Mouse (Mus musculus): Measurements from ENCODE around the gene Hydin. TPM values are rescaled to one million over a fixed set of nuclear protein-coding genes. Genes with fewer than 3 reads are reported as not detected.
A peak's percentile ranks its signal among the peaks of the same experiment; 100 is the strongest.

Hydin gene
- polyA plus RNA-seq, 1 experiment, result 0.70 TPM

- no peaks in the 10 kb centered on the region for H3K27me3 ChIP-seq (ENCODE audit: control insufficient read depth, insufficient read depth, low read length)
- TF ChIP-seq CTCF (IDR thresholded peaks at IDR 0.05; ENCODE audit: borderline replicate concordance, insufficient read depth, low read depth, low read length) (no peak), POLR2A (IDR thresholded peaks at IDR 0.05; ENCODE audit: borderline replicate concordance, insufficient read depth, low read length) (no peak)
- H3K27ac ChIP-seq (ENCODE audit: insufficient read depth, low read length), result no peak overlapping the region
- H3K4me3 ChIP-seq (replicated peaks; ENCODE audit: insufficient read depth, low read depth, low read length), result no peak overlapping the region
- WGBS, result 93% methylated on average over 6 of the region's 6 CpGs
- DNase-seq, result no peak
- peaks cover 6% of the 10 kb centered on the region for H3K4me1 ChIP-seq (ENCODE audit: control insufficient read depth, insufficient read depth, low read length)
These were observed 19.5 kb upstream of the Hydin start for GRCm38 (mm10) chr8:110247238-110247637.

- Histone ChIP-seq H3K27ac (ENCODE audit: insufficient read depth, low read length) (no peak overlapping the region), H3K4me3 (replicated peaks; ENCODE audit: insufficient read depth, low read depth, low read length) (no peak overlapping the region), H3K4me1 (ENCODE audit: control insufficient read depth, insufficient read depth, low read length) (no peaks in the 10 kb centered on the region), H3K27me3 (ENCODE audit: control insufficient read depth, insufficient read depth, low read length) (no peaks in the 10 kb centered on the region)
- WGBS, result 64% methylated on average over 4 of the region's 4 CpGs
- no peak for DNase-seq
- TF ChIP-seq CTCF (IDR thresholded peaks at IDR 0.05; ENCODE audit: borderline replicate concordance, insufficient read depth, low read depth, low read length) (no peak), POLR2A (IDR thresholded peaks at IDR 0.05; ENCODE audit: borderline replicate concordance, insufficient read depth, low read length) (no peak)
These were observed 12.8 kb upstream of the Hydin start for GRCm38 (mm10) chr8:110253986-110254385.

- Histone ChIP-seq H3K27ac (ENCODE audit: insufficient read depth, low read length) (no peak overlapping the region), H3K27me3 (ENCODE audit: control insufficient read depth, insufficient read depth, low read length) (no peaks in the 10 kb centered on the region), H3K4me3 (replicated peaks; ENCODE audit: insufficient read depth, low read depth, low read length) (no peak overlapping the region), H3K4me1 (ENCODE audit: control insufficient read depth, insufficient read depth, low read length) (peaks cover 4% of the 10 kb centered on the region)
- 69% methylated on average over 11 of the region's 11 CpGs for WGBS
- DNase-seq, result no peak
- no peak for TF ChIP-seq CTCF (IDR thresholded peaks at IDR 0.05; ENCODE audit: borderline replicate concordance, insufficient read depth, low read depth, low read length)
- TF ChIP-seq POLR2A (IDR thresholded peaks at IDR 0.05; ENCODE audit: borderline replicate concordance, insufficient read depth, low read length), result no peak
These were observed 926 bp upstream of the Hydin start for GRCm38 (mm10) chr8:110265796-110266305.

- H3K4me3 ChIP-seq (replicated peaks; ENCODE audit: insufficient read depth, low read depth, low read length), result no peak overlapping the region
These were observed 491 bp downstream of the Hydin start for GRCm38 (mm10) chr8:110267268-110267667.

GRCm38 (mm10) chr8:110270659-110271058 lies 3.9 kb downstream of the Hydin start:
- no peak for TF ChIP-seq POLR2A (IDR thresholded peaks at IDR 0.05; ENCODE audit: borderline replicate concordance, insufficient read depth, low read length)
- Histone ChIP-seq H3K27me3 (ENCODE audit: control insufficient read depth, insufficient read depth, low read length) (no peaks in the 10 kb centered on the region), H3K4me1 (ENCODE audit: control insufficient read depth, insufficient read depth, low read length) (peaks cover 4% of the 10 kb centered on the region), H3K27ac (ENCODE audit: insufficient read depth, low read length) (no peak overlapping the region), H3K4me3 (replicated peaks; ENCODE audit: insufficient read depth, low read depth, low read length) (no peak overlapping the region)
- WGBS, result 18% methylated on average over 4 of the region's 4 CpGs
- DNase-seq, result peak; percentile 53 to 75

More at GRCm38 (mm10) chr8:110267268-110267667, 491 bp downstream of the Hydin start:
- Histone ChIP-seq H3K27me3 (ENCODE audit: control insufficient read depth, insufficient read depth, low read length) (no peaks in the 10 kb centered on the region), H3K4me1 (ENCODE audit: control insufficient read depth, insufficient read depth, low read length) (peaks cover 4% of the 10 kb centered on the region), H3K27ac (ENCODE audit: insufficient read depth, low read length) (no peak overlapping the region)
- TF ChIP-seq CTCF (IDR thresholded peaks at IDR 0.05; ENCODE audit: borderline replicate concordance, insufficient read depth, low read depth, low read length) (no peak), POLR2A (IDR thresholded peaks at IDR 0.05; ENCODE audit: borderline replicate concordance, insufficient read depth, low read length) (no peak)
- WGBS, result 27% methylated on average over 12 of the region's 12 CpGs
- no peak for DNase-seq

- Histone ChIP-seq H3K4me1 (ENCODE audit: control insufficient read depth, insufficient read depth, low read length) (peaks cover 4% of the 10 kb centered on the region; the same call in 1 of the 2 replicates), H3K27me3 (ENCODE audit: control insufficient read depth, insufficient read depth, low read length) (no peaks in the 10 kb centered on the region), H3K27ac (ENCODE audit: insufficient read depth, low read length) (no peak overlapping the region), H3K4me3 (replicated peaks; ENCODE audit: insufficient read depth, low read depth, low read length) (no peak overlapping the region)
- no peak for DNase-seq
- TF ChIP-seq CTCF (IDR thresholded peaks at IDR 0.05; ENCODE audit: borderline replicate concordance, insufficient read depth, low read depth, low read length), result no peak; the same call in 1 of the 2 replicates
- 61% methylated on average over 2 of the region's 2 CpGs for WGBS
These were observed 6.6 kb downstream of the Hydin start for GRCm38 (mm10) chr8:110273394-110273793.

- Histone ChIP-seq H3K4me1 (ENCODE audit: control insufficient read depth, insufficient read depth, low read length) (peaks cover 2% of the 10 kb centered on the region; the same call in 1 of the 2 replicates), H3K27ac (ENCODE audit: insufficient read depth, low read length) (no peak overlapping the region), H3K4me3 (replicated peaks; ENCODE audit: insufficient read depth, low read depth, low read length) (no peak overlapping the region), H3K27me3 (ENCODE audit: control insufficient read depth, insufficient read depth, low read length) (no peaks in the 10 kb centered on the region)
- no peak for DNase-seq
- 62% methylated on average over 21 of the region's 21 CpGs for WGBS
- TF ChIP-seq POLR2A (IDR thresholded peaks at IDR 0.05; ENCODE audit: borderline replicate concordance, insufficient read depth, low read length) (no peak), CTCF (IDR thresholded peaks at IDR 0.05; ENCODE audit: borderline replicate concordance, insufficient read depth, low read depth, low read length) (no peak)
These were observed 8.9 kb downstream of the Hydin start for GRCm38 (mm10) chr8:110275465-110276258.

GRCm38 (mm10) chr8:110276259-110276560 lies 9.4 kb downstream of the Hydin start:
- no peaks in the 10 kb centered on the region for H3K27me3 ChIP-seq (ENCODE audit: control insufficient read depth, insufficient read depth, low read length)
- WGBS, result 92% methylated on average over 1 of the region's 1 CpGs
- no peak for DNase-seq
- TF ChIP-seq CTCF (IDR thresholded peaks at IDR 0.05; ENCODE audit: borderline replicate concordance, insufficient read depth, low read depth, low read length) (no peak), POLR2A (IDR thresholded peaks at IDR 0.05; ENCODE audit: borderline replicate concordance, insufficient read depth, low read length) (no peak)
- no peak overlapping the region for H3K4me3 ChIP-seq (replicated peaks; ENCODE audit: insufficient read depth, low read depth, low read length)
- no peak overlapping the region for H3K27ac ChIP-seq (ENCODE audit: insufficient read depth, low read length)
- H3K4me1 ChIP-seq (ENCODE audit: control insufficient read depth, insufficient read depth, low read length), result no peaks in the 10 kb centered on the region; the same call in 1 of the 2 replicates
